Mouse (Mus musculus) liver, embryonic 14.5 days (tissue): Measurements from ENCODE around the gene Mob3a. TPM values are rescaled to one million over a fixed set of nuclear protein-coding genes. Genes with fewer than 3 reads are reported as not detected.

Source experiments
- ATAC-seq: fragments of 200-750 bp; cut with Nextera tagmentation; 2 replicates; pipeline ENCODE4 v1.8.0; 2017; ENCODE audit warnings: moderate number of reproducible peaks, mild to moderate bottlenecking, moderate library complexity; ENCODE audit not compliant: insufficient read depth
- DNase-seq, 3 experiments: peaks; one replicate each; pipeline ENCODE4 v3.0.0-alpha.2; 2012 to 2013; ENCODE audit warnings: low read depth in 3 of 3, low spot score in 3 of 3
- H3K27ac ChIP-seq: fragments of 300-500 bp; sonication (generic); 2 replicates; pipeline ENCODE4 v1.5.1; 2014; ENCODE audit warnings: moderate library complexity, mild to moderate bottlenecking, control low read depth, inconsistent platforms
- H3K27me3 ChIP-seq: fragments of 300-500 bp; sonication (generic); 2 replicates; pipeline ENCODE4 v1.6.1; 2014; ENCODE audit warnings: mild to moderate bottlenecking, low read length, moderate library complexity; ENCODE audit not compliant: control insufficient read depth, insufficient read depth
- H3K36me3 ChIP-seq: fragments of 300-500 bp; sonication (generic); replicated peaks from 2 replicates; pipeline ENCODE4 v1.6.1; 2014; ENCODE audit warnings: low read depth; ENCODE audit not compliant: control insufficient read depth, insufficient read depth
- H3K4me1 ChIP-seq, 2 experiments: fragments of 200-500 bp in 1 of 2; fragments of 300-500 bp in 1 of 2; sonication (generic) in 1 of 2; replicated peaks; 2 replicates each; pipeline ENCODE4 v1.6.1; 2012 to 2014; ENCODE audit warnings: antibody characterized with exemption in 1 of 2, inconsistent platforms in 1 of 2, low read length in 1 of 2; ENCODE audit not compliant: control insufficient read depth in 2 of 2, insufficient read depth in 2 of 2
- H3K4me2 ChIP-seq: fragments of 300-500 bp; sonication (generic); 2 replicates; pipeline ENCODE4 v1.6.1; 2014; ENCODE audit warnings: low read depth, mild to moderate bottlenecking, control low read depth, moderate library complexity
- H3K4me3 ChIP-seq, 2 experiments: fragments of 200-500 bp in 1 of 2; fragments of 300-500 bp in 1 of 2; sonication (generic) in 1 of 2; 2 replicates each; pipeline ENCODE4 v1.5.1; 2012 to 2014; ENCODE audit warnings: low read depth in 2 of 2, low read length in 2 of 2, mild to moderate bottlenecking in 2 of 2, control low read depth in 1 of 2, inconsistent platforms in 1 of 2, moderate library complexity in 1 of 2; ENCODE audit not compliant: insufficient read depth in 1 of 2
- H3K9ac ChIP-seq: fragments of 300-500 bp; sonication (generic); replicated peaks from 2 replicates; pipeline ENCODE4 v1.6.1; 2014; ENCODE audit warnings: mild to moderate bottlenecking, control low read depth, moderate library complexity
- H3K9me3 ChIP-seq: fragments of 300-500 bp; sonication (generic); 2 replicates; pipeline ENCODE4 v1.6.1; 2016; ENCODE audit warnings: low read length, mixed read lengths; ENCODE audit not compliant: control insufficient read depth
- CTCF ChIP-seq: IDR thresholded peaks from 2 replicates; pipeline ENCODE4 v1.5.1; 2016; ENCODE audit warnings: antibody characterized with exemption, low read depth, control low read depth
- EP300 ChIP-seq: IDR thresholded peaks from 2 replicates; pipeline ENCODE4 v1.6.1; 2016; ENCODE audit warnings: antibody characterized with exemption, low read depth
- WGBS: fragments of 180-500 bp; shearing (Covaris S2); extraction: QIAGEN DNeasy Blood & Tissue Kit; methylation state at CpG from one replicate; pipeline ENCODE4 v1.1.7; 2014; ENCODE audit not compliant: insufficient replicate concordance; 5-methylcytosine and 5-hydroxymethylcytosine counted together
- polyA plus RNA-seq, 2 experiments: library from polyadenylated mRNA; depleted of rRNA in 1 of 2; stranded (reverse) in 1 of 2; unstranded in 1 of 2; fragments of >200 nt; fragmentation: Nextera tagmentation in 1 of 2; extraction: Ambion mirVana in 1 of 2; gene quantifications; 2 replicates each; pipeline versions ENCODE4 v1.2.1 to v1.2.3; 2012 to 2014

Mob3a gene
- polyA plus RNA-seq, 2 experiments: 13.0 to 14.2 TPM

DNA sequence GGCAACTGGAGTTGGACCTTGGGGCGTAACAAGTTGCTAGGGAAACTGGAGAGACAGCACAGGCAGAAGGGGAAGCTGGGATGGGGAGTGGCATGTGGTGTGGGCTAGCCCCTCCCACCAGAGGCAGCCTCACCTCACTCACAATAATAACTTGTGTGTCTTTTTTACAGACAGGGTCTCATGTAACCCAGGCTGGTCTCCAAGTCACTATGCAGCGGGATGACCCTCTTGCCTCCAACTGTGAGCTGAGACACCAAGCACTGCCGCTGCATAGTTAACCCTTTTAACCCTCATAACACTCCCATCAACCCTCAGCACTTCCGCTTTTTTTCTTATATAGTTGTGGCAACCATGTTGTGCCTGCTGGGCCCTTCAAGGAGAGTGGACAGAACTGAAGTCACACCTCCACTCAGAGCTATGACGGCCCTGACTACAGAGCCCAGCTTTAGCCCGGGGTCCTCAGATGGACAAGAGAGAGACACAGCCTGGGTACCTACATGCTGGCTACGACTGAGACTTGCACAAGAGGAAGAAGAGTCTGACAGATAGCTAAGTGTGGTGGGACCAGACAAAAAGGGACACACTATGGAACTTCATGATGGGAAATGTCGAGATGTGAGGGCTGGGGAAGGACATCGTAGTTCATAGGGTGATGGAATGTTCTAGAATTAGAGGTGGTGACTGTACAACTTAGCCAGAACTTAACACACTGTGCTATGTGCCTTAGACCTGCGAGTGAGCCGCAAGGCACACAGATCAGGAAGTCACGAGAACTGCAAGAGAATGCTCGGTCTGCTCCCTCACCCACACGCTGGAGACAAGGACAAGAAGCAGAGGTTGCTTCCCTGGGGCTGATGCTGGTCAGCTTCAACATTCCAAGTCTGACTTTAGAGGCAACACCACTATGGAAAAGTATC, 9.3 kb downstream of the Mob3a start:
- Histone ChIP-seq H3K4me2 (no peak overlapping the region), H3K27me3 (no peaks in the 10 kb centered on the region), H3K4me1 (peaks cover 34 to 48% of the 10 kb centered on the region in 2 experiments), H3K27ac (peak overlapping the region; percentile 1), H3K36me3 (peaks cover 14% of the 10 kb centered on the region), H3K4me3 (no peak overlapping the region), H3K9ac (no peak overlapping the region; the same call in 1 of the 2 replicates), H3K9me3 (no peaks in the 10 kb centered on the region)
- WGBS: 45% methylated on average over 14 of the region's 14 CpGs
- ATAC-seq (no peak), DNase-seq (no peak)
- no peak for TF ChIP-seq EP300
- TF ChIP-seq CTCF: no peak

DNA sequence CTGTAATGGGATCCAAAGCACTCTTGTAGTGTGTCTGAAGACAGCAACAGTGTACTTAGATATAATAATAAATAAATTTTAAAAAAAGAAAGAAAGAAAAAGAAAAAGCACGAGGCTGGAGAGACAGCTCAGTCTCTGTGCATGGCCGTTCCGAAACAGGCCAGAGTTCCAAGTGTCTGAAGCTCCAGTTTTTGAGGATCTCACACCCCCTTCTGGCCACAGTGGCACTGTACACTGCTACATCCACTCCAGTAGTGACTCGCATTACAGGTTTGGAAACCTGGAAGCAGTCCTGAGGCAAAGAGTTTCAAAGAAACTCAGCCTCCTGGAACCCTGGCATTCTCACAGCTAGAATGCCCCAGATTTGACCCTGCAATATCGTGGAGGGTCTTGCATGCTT, 13.9 kb downstream of the Mob3a start:
- no peak overlapping the region for H3K4me2 ChIP-seq
- no peak overlapping the region for H3K4me3 ChIP-seq
- peaks cover 31% of the 10 kb centered on the region for H3K36me3 ChIP-seq
- H3K9me3 ChIP-seq: no peaks in the 10 kb centered on the region
- no peak overlapping the region for H3K9ac ChIP-seq
- no peak for TF ChIP-seq EP300
- peak; percentile 89 for TF ChIP-seq CTCF
- DNase-seq (peak in 1 of 3 experiments; percentile 68), ATAC-seq (peak; percentile 38; the same call in 1 of the 2 replicates)
- no peak overlapping the region for H3K27ac ChIP-seq
- no peaks in the 10 kb centered on the region for H3K27me3 ChIP-seq
- WGBS: 34% methylated on average over 5 of the region's 5 CpGs
- H3K4me1 ChIP-seq: peaks cover 28 to 32% of the 10 kb centered on the region in 2 experiments

DNA sequence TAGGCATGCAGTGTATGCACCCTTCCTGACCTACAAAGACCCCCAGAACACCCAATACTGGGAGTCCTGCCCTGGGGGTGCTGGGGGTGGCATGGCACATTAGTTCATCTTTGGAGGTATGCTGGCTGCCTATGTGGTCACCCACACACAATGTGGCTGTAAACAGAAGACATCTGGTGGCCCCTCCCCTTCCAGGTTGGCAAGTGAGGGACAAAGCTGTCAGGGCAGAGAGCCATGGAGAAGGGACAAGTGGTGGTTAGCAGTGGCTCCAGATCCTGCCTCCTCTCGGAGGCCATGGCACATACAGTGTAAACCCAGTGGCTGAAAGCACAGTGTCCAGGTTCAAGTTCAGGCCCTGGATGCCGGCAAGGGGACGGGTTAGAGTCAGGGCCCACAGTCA, 15.2 kb downstream of the Mob3a start:
- Histone ChIP-seq H3K4me2 (no peak overlapping the region), H3K4me3 (no peak overlapping the region), H3K27me3 (no peaks in the 10 kb centered on the region), H3K9ac (peak overlapping the region; percentile 31; the same call in 1 of the 2 replicates), H3K36me3 (peaks cover 31% of the 10 kb centered on the region), H3K9me3 (no peaks in the 10 kb centered on the region), H3K4me1 (peaks cover 22 to 24% of the 10 kb centered on the region in 2 experiments), H3K27ac (peak overlapping the region; percentile 96)
- ATAC-seq (no peak), DNase-seq (no peak)
- WGBS: 95% methylated on average over 3 of the region's 3 CpGs
- TF ChIP-seq EP300 (no peak), CTCF (no peak)

DNA sequence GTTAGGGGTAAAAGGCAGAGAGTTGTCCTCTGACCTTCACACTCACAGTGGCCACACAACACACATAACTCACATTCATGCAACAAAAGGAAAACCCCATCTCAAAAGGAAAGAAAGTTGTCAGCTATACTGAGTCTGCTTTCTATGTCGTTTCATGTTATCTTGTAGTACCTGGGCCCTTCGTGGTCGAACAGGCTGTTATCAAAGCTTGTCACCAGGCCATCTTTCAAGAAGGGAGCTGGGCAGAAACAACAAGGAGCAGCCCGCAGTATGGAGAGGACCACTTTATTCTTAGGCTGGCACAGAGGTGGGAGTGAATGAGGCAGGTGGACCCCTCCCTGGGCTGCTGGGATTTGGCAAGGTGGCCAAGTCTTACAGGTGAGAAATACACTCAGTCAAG, 16.8 kb downstream of the Mob3a start:
- Histone ChIP-seq H3K9me3 (no peaks in the 10 kb centered on the region), H3K4me1 (peaks cover 25 to 28% of the 10 kb centered on the region in 2 experiments), H3K4me3 (peak overlapping the region; percentile 10 to 31; a peak in 2 of 4 replicates), H3K4me2 (peak overlapping the region; percentile 71), H3K36me3 (peaks cover 27% of the 10 kb centered on the region), H3K9ac (peak overlapping the region; percentile 75), H3K27me3 (no peaks in the 10 kb centered on the region), H3K27ac (peak overlapping the region; percentile 96)
- DNase-seq (peak; percentile 76 to 82 (median 81)), ATAC-seq (peak; percentile 82)
- TF ChIP-seq CTCF: no peak
- TF ChIP-seq EP300: peak; percentile 94
- 16% methylated on average over 4 of the region's 4 CpGs for WGBS

DNA sequence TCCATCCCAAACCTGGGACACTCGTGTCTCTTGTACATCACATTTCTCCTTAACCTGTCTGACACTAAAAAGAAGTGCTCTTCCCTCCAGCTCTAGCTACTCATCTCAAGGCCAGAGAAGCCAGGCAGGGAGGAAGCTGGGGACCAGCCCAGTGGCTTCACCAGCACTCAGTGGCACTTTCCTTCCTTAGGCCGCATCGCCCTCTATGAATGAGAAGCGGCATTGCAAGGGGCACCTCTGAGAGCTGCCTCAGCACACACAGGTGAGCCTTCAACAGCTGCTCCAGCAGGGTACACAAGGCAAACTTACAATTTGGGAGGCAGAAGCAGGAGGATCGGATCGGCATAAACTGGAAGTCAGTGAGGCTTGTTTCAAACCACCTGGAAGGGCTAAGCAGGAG, 17.6 kb downstream of the Mob3a start:
- Histone ChIP-seq H3K27ac (peak overlapping the region; percentile 96), H3K9ac (peak overlapping the region; percentile 25), H3K27me3 (no peaks in the 10 kb centered on the region), H3K36me3 (peaks cover 19% of the 10 kb centered on the region), H3K4me1 (peaks cover 33 to 36% of the 10 kb centered on the region in 2 experiments), H3K9me3 (no peaks in the 10 kb centered on the region), H3K4me2 (peak overlapping the region; percentile 71), H3K4me3 (no peak overlapping the region)
- WGBS: 48% methylated on average over 6 of the region's 6 CpGs
- DNase-seq (peak; percentile 69 to 80 (median 71)), ATAC-seq (peak; percentile 67)
- TF ChIP-seq EP300 (no peak), CTCF (peak; percentile 100)
